Comparison of ENCODE assay signal across 24 mouse cellular contexts in the genomic region with DNA sequence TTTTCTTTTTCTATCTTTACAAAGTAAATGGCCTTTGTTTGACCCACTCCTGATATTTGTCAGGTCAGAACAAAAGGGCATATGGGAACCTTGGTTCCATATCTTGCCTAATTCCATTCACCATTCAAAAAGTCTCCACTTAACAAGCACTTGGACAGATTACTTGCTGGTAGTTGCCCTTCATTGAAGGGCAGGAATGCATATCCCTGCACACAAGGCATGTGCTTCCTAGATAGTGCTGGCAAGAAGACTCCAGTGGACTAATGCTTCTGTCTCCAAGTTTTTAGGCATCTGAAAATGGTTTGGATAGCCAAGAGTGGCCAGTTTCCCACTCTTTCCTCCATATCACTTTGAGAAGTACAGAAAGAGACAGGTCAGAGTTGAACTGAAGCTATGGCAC. TPM values are rescaled to one million over a fixed set of nuclear protein-coding genes. Genes with fewer than 3 reads are reported as not detected.
A peak's percentile ranks its signal among the peaks of the same experiment; 100 is the strongest.
DNase-seq lines count a peak whose midpoint lies in the region; ATAC-seq and TF ChIP-seq lines count a peak whose summit lies in the region.
"Had no signal": no experiment of that assay in that cellular context is flagged by ENCODE, and none has a peak within 500 bp of the region (broad histone marks: within the 10 kb centered on the region; RNA-seq: fewer than 3 reads in every experiment).

No protein-coding gene starts in this region.

- no peaks in the 10 kb centered on the region for H3K4me1 ChIP-seq in kidney, embryonic 15.5 days
- H3K4me1 ChIP-seq: embryonic facial prominence, embryonic 13.5 days; forebrain, embryonic 13.5 days; heart, embryonic 13.5 days; hindbrain, embryonic 12.5 days had no signal

- no peak for TF ChIP-seq CTCF in Patski (IDR thresholded peaks at IDR 0.05)

- no peak for ATAC-seq in kidney, embryonic 15.5 days (replicated peaks; ENCODE audit: low FRiP score)
- ATAC-seq in Patski = peak; percentile 73
- ATAC-seq: forebrain, embryonic 13.5 days; hindbrain, embryonic 16.5 days; inflammation-experienced regulatory T-cells, adult 6 months had no signal

- H3K27ac ChIP-seq in kidney, embryonic 15.5 days = no peak overlapping the region
- H3K27ac ChIP-seq: embryonic facial prominence, embryonic 13.5 days; forebrain, embryonic 13.5 days; heart, embryonic 13.5 days; hindbrain, embryonic 12.5 days had no signal

- peak; percentile 1 for DNase-seq in gastrocnemius, adult 18-20 months (ENCODE audit: low spot score)
- no peak for DNase-seq in gastrocnemius, postnatal 36 days
- peak; percentile 9 to 36 for DNase-seq in kidney, adult 8-10 months
- no peak for DNase-seq in Patski (ENCODE audit: low read depth, low spot score)
- peak; percentile 0 for DNase-seq in skeletal muscle tissue, adult 2 months (ENCODE audit: low read depth, low spot score)
- DNase-seq in layer of hippocampus, postnatal 36 days = no peak
- DNase-seq: cerebellum, adult 18-20 months; cerebellum, adult 9-11 months; cerebellum, postnatal 36 days; gastrocnemius, postnatal 10 days; heart, postnatal 4 days had no signal

- no peaks in the 10 kb centered on the region for H3K36me3 ChIP-seq in kidney, embryonic 15.5 days
- H3K36me3 ChIP-seq: embryonic facial prominence, embryonic 13.5 days; heart, embryonic 13.5 days; hindbrain, embryonic 12.5 days had no signal

- no peak overlapping the region for H3K4me3 ChIP-seq in kidney, embryonic 15.5 days (replicated peaks)
- H3K4me3 ChIP-seq: embryonic facial prominence, embryonic 13.5 days; forebrain, embryonic 13.5 days; heart, embryonic 13.5 days; hindbrain, embryonic 12.5 days had no signal

- no peak overlapping the region for H3K4me2 ChIP-seq in kidney, embryonic 15.5 days
- H3K4me2 ChIP-seq: embryonic facial prominence, embryonic 13.5 days; forebrain, embryonic 13.5 days; heart, embryonic 13.5 days; hindbrain, embryonic 12.5 days had no signal

- in situ Hi-C loops in Patski (cut with MboI; ENCODE audit: low pct_unique_long_range_greater_than_20kb) = no loop called here

- H3K9ac ChIP-seq in kidney, embryonic 15.5 days = no peak overlapping the region
- H3K9ac ChIP-seq: embryonic facial prominence, embryonic 13.5 days; forebrain, embryonic 13.5 days; heart, embryonic 13.5 days; hindbrain, embryonic 12.5 days had no signal

- intact Hi-C loops in gastrocnemius, postnatal 36 days (cut with DNase I) = no loop called here

- CTCF ChIA-PET in Patski (lab: Charles Lee) = no interaction called here

- H3K9me3 ChIP-seq in kidney, embryonic 15.5 days (replicated peaks) = no peaks in the 10 kb centered on the region
- H3K9me3 ChIP-seq: embryonic facial prominence, embryonic 13.5 days; forebrain, embryonic 13.5 days; heart, embryonic 13.5 days; hindbrain, embryonic 12.5 days had no signal

- no peaks in the 10 kb centered on the region for H3K27me3 ChIP-seq in kidney, embryonic 15.5 days
- no peaks in the 10 kb centered on the region for H3K27me3 ChIP-seq in Patski
- H3K27me3 ChIP-seq: embryonic facial prominence, embryonic 13.5 days; forebrain, embryonic 13.5 days; heart, embryonic 13.5 days; hindbrain, embryonic 12.5 days had no signal

- POLR2A ChIA-PET in Patski (lab: Charles Lee) = no interaction called here

RNA-seq across cellular contexts. Expression of gene Ugt2a1, which starts 8.7 kb away (rescaled TPM):
- total RNA-seq in gastrocnemius, adult 18-20 months (2021) = not detected
- not detected for total RNA-seq in gastrocnemius, postnatal 36 days (2021)
- not detected in 2 replicates for polyA plus RNA-seq in kidney, embryonic 15.5 days (2015; fragmentation: Nextera tagmentation; extraction: Ambion mirVana)
- polyA plus RNA-seq in Patski (2021) = not detected
- not detected for total RNA-seq in layer of hippocampus, postnatal 36 days (2021)
- total RNA-seq: adrenal gland, postnatal 14 days; gastrocnemius, postnatal 10 days; granulocyte monocyte progenitor cell, adult 5-6 weeks; heart, adult 8-10 months; heart, postnatal 10 days; heart, postnatal 4 days; MEL had no signal
- polyA plus RNA-seq: C2C12; forebrain, embryonic 13.5 days; heart, embryonic 13.5 days; hindbrain, embryonic 12.5 days; hindbrain, embryonic 16.5 days; inflammation-experienced regulatory T-cells, adult 6 months had no signal

RNA-seq across cellular contexts. Expression of gene Gm43638, which starts 12.7 kb away (rescaled TPM):
- not detected for total RNA-seq in gastrocnemius, adult 18-20 months (2021)
- not detected for total RNA-seq in gastrocnemius, postnatal 36 days (2021)
- polyA plus RNA-seq in kidney, embryonic 15.5 days (2015; fragmentation: Nextera tagmentation; extraction: Ambion mirVana) = not detected in 2 replicates
- polyA plus RNA-seq in Patski (2021) = not detected
- not detected for total RNA-seq in layer of hippocampus, postnatal 36 days (2021)
- total RNA-seq: adrenal gland, postnatal 14 days; gastrocnemius, postnatal 10 days; granulocyte monocyte progenitor cell, adult 5-6 weeks; heart, adult 8-10 months; heart, postnatal 10 days; heart, postnatal 4 days; MEL had no signal
- polyA plus RNA-seq: C2C12; embryonic facial prominence, embryonic 13.5 days; forebrain, embryonic 13.5 days; heart, embryonic 13.5 days; hindbrain, embryonic 12.5 days; hindbrain, embryonic 16.5 days; inflammation-experienced regulatory T-cells, adult 6 months had no signal

RNA-seq across cellular contexts. Expression of gene Ugt2a2, which starts 17.3 kb away (rescaled TPM):
- total RNA-seq in gastrocnemius, adult 18-20 months (2021) = not detected
- total RNA-seq in gastrocnemius, postnatal 36 days (2021) = not detected
- polyA plus RNA-seq in kidney, embryonic 15.5 days (2015; fragmentation: Nextera tagmentation; extraction: Ambion mirVana) = not detected in 2 replicates
- polyA plus RNA-seq in Patski (2021) = not detected
- total RNA-seq in layer of hippocampus, postnatal 36 days (2021) = not detected
- total RNA-seq: adrenal gland, postnatal 14 days; gastrocnemius, postnatal 10 days; granulocyte monocyte progenitor cell, adult 5-6 weeks; heart, adult 8-10 months; heart, postnatal 10 days; heart, postnatal 4 days; MEL had no signal
- polyA plus RNA-seq: C2C12; forebrain, embryonic 13.5 days; heart, embryonic 13.5 days; hindbrain, embryonic 12.5 days; hindbrain, embryonic 16.5 days; inflammation-experienced regulatory T-cells, adult 6 months had no signal

RNA-seq across cellular contexts. Expression of gene Sult1b1, which starts 38.7 kb away (rescaled TPM):
- total RNA-seq in gastrocnemius, adult 18-20 months (2021) = not detected
- total RNA-seq in gastrocnemius, postnatal 36 days (2021) = not detected
- polyA plus RNA-seq in kidney, embryonic 15.5 days (2015; fragmentation: Nextera tagmentation; extraction: Ambion mirVana) = 1.3 and 2.4 TPM in 2 replicates
- polyA plus RNA-seq in Patski (2021) = not detected
- not detected for total RNA-seq in layer of hippocampus, postnatal 36 days (2021)
- total RNA-seq: gastrocnemius, postnatal 10 days; granulocyte monocyte progenitor cell, adult 5-6 weeks; heart, adult 8-10 months; heart, postnatal 10 days; heart, postnatal 4 days; MEL had no signal
- polyA plus RNA-seq: C2C12; embryonic facial prominence, embryonic 13.5 days; forebrain, embryonic 13.5 days; heart, embryonic 13.5 days; hindbrain, embryonic 12.5 days; hindbrain, embryonic 16.5 days; inflammation-experienced regulatory T-cells, adult 6 months had no signal

Comparison
In these comparisons a context has a peak if more than half of its experiments do, and no peak if none do; other contexts are left out.
1. DNase-seq: peak in gastrocnemius, adult 18-20 months (single experiment), kidney, adult 8-10 months (2 of 2) and skeletal muscle tissue, adult 2 months (single experiment); none in gastrocnemius, postnatal 36 days (0 of 2), Patski (single experiment) and layer of hippocampus, postnatal 36 days (0 of 2).